Mouse (Mus musculus) bone marrow, adult 2 months (tissue): ENCODE data around the gene Rbms2. TPM values are rescaled to one million over a fixed set of nuclear protein-coding genes. Genes with fewer than 3 reads are reported as not detected.

Experiments used
- H3K27ac ChIP-seq: fragments of 200-500 bp; 2 replicates; pipeline ENCODE4 v1.5.1; 2012; ENCODE audit warnings: low read depth, mild to moderate bottlenecking, control low read depth, inconsistent platforms, low read length; ENCODE audit not compliant: control insufficient read depth, poor library complexity, insufficient read depth
- H3K4me1 ChIP-seq: fragments of 200-500 bp; 2 replicates; pipeline ENCODE4 v1.6.1; 2011; ENCODE audit warnings: low read length; ENCODE audit not compliant: control insufficient read depth, insufficient read depth
- H3K4me3 ChIP-seq: fragments of 200-500 bp; replicated peaks from 2 replicates; pipeline ENCODE3; 2011; ENCODE audit warnings: mild to moderate bottlenecking, low read depth, low read length, control low read depth; ENCODE audit not compliant: control insufficient read depth
- CTCF ChIP-seq: fragments of 200-500 bp; IDR thresholded peaks from 2 replicates; pipeline ENCODE4 v1.5.1; 2011; ENCODE audit warnings: low read length, control low read depth; ENCODE audit not compliant: control insufficient read depth, insufficient read depth
- POLR2A ChIP-seq: fragments of 200-500 bp; IDR thresholded peaks from 2 replicates; pipeline ENCODE4 v1.6.1; 2011; ENCODE audit warnings: low read depth, mild to moderate bottlenecking, control low read depth, low read length, borderline replicate concordance; ENCODE audit not compliant: control insufficient read depth
- WGBS: fragments of 180-500 bp; shearing (Covaris S2); methylation state at CpG from one replicate; pipeline ENCODE4 v1.1.7; 2018; 5-methylcytosine and 5-hydroxymethylcytosine counted together
- polyA plus RNA-seq: library from polyadenylated mRNA; stranded (reverse); fragments of >200 nt; gene quantifications from 2 replicates; pipeline ENCODE4 v1.2.4, GENCODE M21; 2011; ENCODE audit warnings: low replicate concordance; ENCODE audit not compliant: missing spikeins, insufficient read depth, insufficient read length

Gene Rbms2
- polyA plus RNA-seq, 1 experiment: 16.2 TPM

GRCm38 (mm10) chr10:128086391-128086790, 93.7 kb downstream of the Rbms2 start:
- WGBS: 65% methylated on average over 6 of the region's 6 CpGs
- H3K4me3 ChIP-seq: no peak overlapping the region
- no peak overlapping the region for H3K27ac ChIP-seq
- no peaks in the 10 kb centered on the region; the same call in 1 of the 2 replicates for H3K4me1 ChIP-seq
- TF ChIP-seq POLR2A (no peak), CTCF (peak; percentile 40)

- TF ChIP-seq CTCF: no peak
- no peak for TF ChIP-seq POLR2A
- Histone ChIP-seq H3K4me3 (peak overlapping the region; percentile 96), H3K27ac (no peak overlapping the region), H3K4me1 (no peaks in the 10 kb centered on the region; the same call in 1 of the 2 replicates)
- WGBS: 0% methylated on average over 3 of the region's 3 CpGs
Observed at GRCm38 (mm10) chr10:128084160-128084559, 95.9 kb downstream of the Rbms2 start.

- under 1% methylated on average over 22 of the region's 22 CpGs for WGBS
- TF ChIP-seq POLR2A: no peak
- peak overlapping the region; percentile 83 for H3K27ac ChIP-seq
- H3K4me3 ChIP-seq: peak overlapping the region; percentile 96
- H3K4me1 ChIP-seq: no peaks in the 10 kb centered on the region; the same call in 1 of the 2 replicates
Observed at GRCm38 (mm10) chr10:128083688-128084087, 96.4 kb downstream of the Rbms2 start.

- Histone ChIP-seq H3K4me1 (no peaks in the 10 kb centered on the region; the same call in 1 of the 2 replicates), H3K27ac (peak within 1 kb of the TSS; percentile 83), H3K4me3 (peak within 1 kb of the TSS; percentile 96)
- under 1% methylated on average over 34 of the region's 34 CpGs for WGBS
- no peak for TF ChIP-seq CTCF
- peak; percentile 96; the same call in 1 of the 2 replicates for TF ChIP-seq POLR2A
Observed at GRCm38 (mm10) chr10:128082880-128083421, 97.1 kb downstream of the Rbms2 start, which contains the start of gene Atp5b. TSS of gene Atp5b (plus strand) at chr10:128083273.

- peak overlapping the region; percentile 81 for H3K4me3 ChIP-seq
- H3K27ac ChIP-seq: peak overlapping the region; percentile 54
- no peaks in the 10 kb centered on the region; the same call in 1 of the 2 replicates for H3K4me1 ChIP-seq
- under 1% methylated on average over 9 of the region's 9 CpGs for WGBS
- TF ChIP-seq CTCF (no peak), POLR2A (no peak)
Observed at GRCm38 (mm10) chr10:128082477-128082808, 97.7 kb downstream of the Rbms2 start.

GRCm38 (mm10) chr10:128081807-128082476, 98.2 kb downstream of the Rbms2 start:
- no peak overlapping the region for H3K4me3 ChIP-seq
- TF ChIP-seq CTCF (no peak), POLR2A (no peak)
- 23% methylated on average over 6 of the region's 6 CpGs for WGBS
- no peak overlapping the region for H3K27ac ChIP-seq
- H3K4me1 ChIP-seq: no peaks in the 10 kb centered on the region; the same call in 1 of the 2 replicates

Other genes starting within 250 kb of the Rbms2 start
- 0.90 and 1.4 TPM in 2 replicates for gene Hsd17b6, start 172.7 kb downstream of the Rbms2 start, polyA plus RNA-seq
- 57.7 and 89.8 TPM in 2 replicates for gene Prim1, start 165.1 kb downstream of the Rbms2 start, polyA plus RNA-seq
- 429 and 585 TPM in 2 replicates for gene Naca, start 144.7 kb downstream of the Rbms2 start, polyA plus RNA-seq
- gene Ptges3, start 121.3 kb downstream of the Rbms2 start, polyA plus RNA-seq: 102 and 168 TPM in 2 replicates
- 369 and 567 TPM in 2 replicates for gene Atp5b, start 97.0 kb downstream of the Rbms2 start, polyA plus RNA-seq
- 31.8 and 64.0 TPM in 2 replicates for gene Baz2a, start 88.7 kb downstream of the Rbms2 start, polyA plus RNA-seq
- 1.3 and 3.2 TPM in 2 replicates for gene Gls2, start 14.2 kb upstream of the Rbms2 start, polyA plus RNA-seq
- gene Spryd4, start 31.5 kb upstream of the Rbms2 start, polyA plus RNA-seq: 5.1 and 5.3 TPM in 2 replicates
- gene Mip, start 45.5 kb upstream of the Rbms2 start, polyA plus RNA-seq: not detected in 2 replicates
- gene Timeless, start 51.8 kb upstream of the Rbms2 start, polyA plus RNA-seq: 45.9 and 61.1 TPM in 2 replicates
- 3.2 and 4.4 TPM in 2 replicates for gene Apon, start 73.8 kb upstream of the Rbms2 start, polyA plus RNA-seq
- gene Apof, start 88.4 kb upstream of the Rbms2 start, polyA plus RNA-seq: 2.6 and 4.0 TPM in 2 replicates
- 32.7 and 54.1 TPM in 2 replicates for gene Stat2, start 90.3 kb upstream of the Rbms2 start, polyA plus RNA-seq
- 1.5 and 2.1 TPM in 2 replicates for gene Il23a, start 118.5 kb upstream of the Rbms2 start, polyA plus RNA-seq
- gene Pan2, start 123.0 kb upstream of the Rbms2 start, polyA plus RNA-seq: 20.1 and 32.1 TPM in 2 replicates
- gene Cnpy2, start 142.2 kb upstream of the Rbms2 start, polyA plus RNA-seq: 31.1 and 52.5 TPM in 2 replicates
- gene Cs, start 157.4 kb upstream of the Rbms2 start, polyA plus RNA-seq: 61.9 and 64.4 TPM in 2 replicates
- 10.7 and 22.9 TPM in 2 replicates for gene Coq10a, start 188.7 kb upstream of the Rbms2 start, polyA plus RNA-seq
- gene Ankrd52, start 196.8 kb upstream of the Rbms2 start, polyA plus RNA-seq: 14.5 and 17.1 TPM in 2 replicates
- not detected in 2 replicates for gene Slc39a5, start 220.9 kb upstream of the Rbms2 start, polyA plus RNA-seq
- gene Nabp2, start 231.2 kb upstream of the Rbms2 start, polyA plus RNA-seq: 26.4 and 40.0 TPM in 2 replicates
- gene Rnf41, start 231.4 kb upstream of the Rbms2 start, polyA plus RNA-seq: 8.5 and 17.3 TPM in 2 replicates